Mouse (Mus musculus) heart, postnatal 4 days (tissue): ENCODE data around the gene Mrpl14. TPM values are rescaled to one million over a fixed set of nuclear protein-coding genes. Genes with fewer than 3 reads are reported as not detected.

Source experiments
- DNase-seq: peaks from one replicate; pipeline ENCODE4 v3.0.0; 2021
- total RNA-seq, 2 experiments: library from RNA; stranded (reverse); gene quantifications; 2 replicates each; pipeline ENCODE4 v1.2.3; 2021

The Mrpl14 gene
- total RNA-seq, 2 experiments from 2014 or later, result 89.8 to 90.8 TPM

GRCm38 (mm10) chr17:45689120-45689519 lies 3.0 kb downstream of the Mrpl14 start:
- no peak for DNase-seq

- DNase-seq, result no peak
Observed at GRCm38 (mm10) chr17:45690044-45690443, 3.9 kb downstream of the Mrpl14 start.

GRCm38 (mm10) chr17:45692159-45692558 lies 6.0 kb downstream of the Mrpl14 start:
- no peak for DNase-seq

GRCm38 (mm10) chr17:45693812-45694565 lies 7.9 kb downstream of the Mrpl14 start:
- DNase-seq, result peak; percentile 41

GRCm38 (mm10) chr17:45695227-45696120 lies 9.4 kb downstream of the Mrpl14 start:
- DNase-seq, result no peak

GRCm38 (mm10) chr17:45696981-45697380 lies 10.9 kb downstream of the Mrpl14 start:
- DNase-seq, result no peak

- no peak for DNase-seq
Observed at GRCm38 (mm10) chr17:45698368-45698767, 12.2 kb downstream of the Mrpl14 start.

- no peak for DNase-seq
Observed at GRCm38 (mm10) chr17:45699039-45699740, 13.1 kb downstream of the Mrpl14 start.

- peak; percentile 68 for DNase-seq
Observed at GRCm38 (mm10) chr17:45700496-45701235, 14.5 kb downstream of the Mrpl14 start.

GRCm38 (mm10) chr17:45701236-45701591 lies 15.1 kb downstream of the Mrpl14 start:
- DNase-seq, result no peak

- DNase-seq, result no peak
Observed at GRCm38 (mm10) chr17:45702254-45702653, 16.1 kb downstream of the Mrpl14 start.

- no peak for DNase-seq
Observed at GRCm38 (mm10) chr17:45703187-45703586, 17.1 kb downstream of the Mrpl14 start.

- no peak for DNase-seq
Observed at GRCm38 (mm10) chr17:45706796-45707195, 20.7 kb downstream of the Mrpl14 start.

- DNase-seq, result no peak
Observed at GRCm38 (mm10) chr17:45707376-45707775, 21.3 kb downstream of the Mrpl14 start.

GRCm38 (mm10) chr17:45708179-45708578 lies 22.1 kb downstream of the Mrpl14 start:
- no peak for DNase-seq

- DNase-seq, result peak; percentile 43
Observed at GRCm38 (mm10) chr17:45709829-45710228, 23.7 kb downstream of the Mrpl14 start.

- DNase-seq, result no peak
Observed at GRCm38 (mm10) chr17:45710407-45710806, 24.3 kb downstream of the Mrpl14 start.

- no peak for DNase-seq
Observed at GRCm38 (mm10) chr17:45711525-45711924, 25.4 kb downstream of the Mrpl14 start.

GRCm38 (mm10) chr17:45718323-45718722 lies 32.2 kb downstream of the Mrpl14 start:
- peak; percentile 84 for DNase-seq

GRCm38 (mm10) chr17:45723732-45724573 lies 37.8 kb downstream of the Mrpl14 start:
- DNase-seq, result peak; percentile 92

- no peak for DNase-seq
Observed at GRCm38 (mm10) chr17:45724574-45724921, 38.4 kb downstream of the Mrpl14 start.
